Mouse (Mus musculus): ENCODE data around the gene Gm48551.

DNA sequence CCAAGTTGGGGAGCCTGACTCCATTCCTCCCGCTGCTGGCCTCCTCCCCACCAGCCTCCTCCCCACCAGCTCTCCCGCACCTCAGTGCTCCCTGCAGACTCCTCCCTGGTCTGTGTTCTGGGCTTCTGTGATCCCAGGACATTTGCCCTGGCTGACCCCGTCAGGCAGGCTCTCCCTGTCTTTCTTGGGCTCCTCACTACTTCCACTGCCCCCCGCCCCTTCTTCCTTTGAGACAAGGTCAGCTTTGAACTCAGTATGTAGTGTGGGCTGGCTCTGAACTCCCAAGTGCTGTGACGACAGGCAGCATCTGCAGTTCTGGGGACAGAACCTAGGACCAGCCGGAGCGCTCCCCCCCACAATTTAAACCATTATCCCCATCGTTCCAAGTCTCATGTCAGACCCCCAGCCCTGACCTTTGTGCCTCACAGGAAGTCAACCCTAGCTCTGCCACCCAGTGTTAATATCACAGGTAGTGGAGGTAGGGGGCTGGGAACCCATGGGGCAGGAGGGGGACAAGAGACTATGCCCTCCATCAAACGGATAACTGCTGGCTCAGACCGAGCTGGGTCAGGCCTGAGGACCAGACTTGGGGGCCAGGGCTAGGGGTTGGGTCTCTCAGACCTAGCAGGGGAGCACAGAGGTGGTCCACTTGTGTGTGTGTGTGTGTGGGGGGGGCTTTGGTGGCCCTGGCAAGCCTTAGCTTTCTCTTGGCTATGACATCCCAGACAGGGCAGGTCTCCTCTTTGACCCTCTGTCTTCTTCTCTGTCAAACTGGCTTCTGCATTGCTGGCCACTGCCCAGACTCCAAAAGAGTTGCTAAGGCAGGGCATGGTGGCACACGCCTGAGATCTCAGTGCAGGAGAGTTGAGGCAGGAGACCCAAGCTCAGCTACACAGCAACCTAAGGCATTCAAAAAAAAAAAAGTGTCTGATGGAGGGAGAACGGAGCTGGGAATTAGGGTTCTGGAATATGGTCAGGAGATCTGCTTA, 33.3 kb downstream of the Gm48551 start:
- TF ChIP-seq CTCF (IDR thresholded peaks at IDR 0.05; ENCODE audit: extremely low read depth, insufficient read depth, low read length): no peak
- no peak for TF ChIP-seq POLR2A (IDR thresholded peaks at IDR 0.05; ENCODE audit: extremely low read depth, insufficient read depth, low read length)
